22 mouse cellular contexts compared by ENCODE assay signal in genomic region chr15:80169484-80169883, GRCm38 (mm10). TPM values are rescaled to one million over a fixed set of nuclear protein-coding genes. Genes with fewer than 3 reads are reported as not detected.
DNase-seq lines count a peak whose midpoint lies in the region; ATAC-seq and TF ChIP-seq lines count a peak whose summit lies in the region.
"Had no signal": no experiment of that assay in that cellular context is flagged by ENCODE, and none has a peak within 500 bp of the region (broad histone marks: within the 10 kb centered on the region; RNA-seq: fewer than 3 reads in every experiment).

No protein-coding gene starts in this region.

- peak; percentile 48 for DNase-seq in lung, postnatal 25 days (ENCODE audit: low spot score)
- DNase-seq in lung, postnatal 10 days, result no peak
- peak; percentile 54 for DNase-seq in ES-E14 (ENCODE audit: low read depth, low spot score)
- no peak for DNase-seq in layer of hippocampus, adult 11-12 months (ENCODE audit: low spot score)
- DNase-seq: adrenal gland, postnatal 10 days; gastrocnemius, postnatal 14 days; heart, adult 18-20 months; heart, postnatal 4 days; kidney, adult 18-20 months; liver, embryonic 13.5 days; right cerebral cortex, adult 18-20 months; thymus, adult 18-20 months; thymus, postnatal 4 days had no signal

- ATAC-seq in stomach, embryonic 16.5 days (ENCODE audit: insufficient read depth, low FRiP score), result peak; percentile 74
- ATAC-seq in liver, embryonic 12.5 days, result no peak
- ATAC-seq: CD4-positive, CD25-positive, alpha-beta regulatory T cell, adult 4 months; forebrain, embryonic 15.5 days; hindbrain, postnatal 0 days had no signal

- H3K4me3 ChIP-seq in C2C12 (ENCODE audit: insufficient read depth, poor library complexity, severe bottlenecking) (no peak overlapping the region), ES-E14 (ENCODE audit: insufficient read depth in 1 of 2, low read depth in 1 of 2, low read length in 2 of 2, poor library complexity in 1 of 2, severe bottlenecking in 1 of 2) (no peak overlapping the region)
- no peak overlapping the region for H3K4me3 ChIP-seq in stomach, embryonic 16.5 days (replicated peaks; ENCODE audit: low read length)
- H3K4me3 ChIP-seq in liver, embryonic 12.5 days, result no peak overlapping the region
- H3K4me3 ChIP-seq: embryonic facial prominence, embryonic 13.5 days; forebrain, embryonic 15.5 days; heart, embryonic 13.5 days; liver, embryonic 13.5 days had no signal

- in situ Hi-C loops in ES-E14 (cut with MboI; ENCODE audit: low sequenced_read_pairs in 2 of 2, unreplicated experiment in 2 of 2), result no loop called here

- H3K36me3 ChIP-seq in C2C12 (ENCODE audit: control insufficient read depth, insufficient read depth) (no peaks in the 10 kb centered on the region), ES-E14 (ENCODE audit: control insufficient read depth, insufficient read depth, low read length, poor library complexity, severe bottlenecking) (no peaks in the 10 kb centered on the region)
- H3K36me3 ChIP-seq in stomach, embryonic 16.5 days (ENCODE audit: control insufficient read depth, insufficient read depth, low read length), result no peaks in the 10 kb centered on the region
- no peaks in the 10 kb centered on the region for H3K36me3 ChIP-seq in liver, embryonic 12.5 days
- H3K36me3 ChIP-seq: embryonic facial prominence, embryonic 13.5 days; forebrain, embryonic 15.5 days; heart, embryonic 13.5 days; liver, embryonic 13.5 days had no signal

- no peaks in the 10 kb centered on the region for H3K27me3 ChIP-seq in C2C12 (ENCODE audit: control insufficient read depth, insufficient read depth, insufficient read length)
- H3K27me3 ChIP-seq in stomach, embryonic 16.5 days (ENCODE audit: control insufficient read depth, insufficient read depth, low read length), result no peaks in the 10 kb centered on the region
- H3K27me3 ChIP-seq in liver, embryonic 12.5 days (replicated peaks), result peaks cover 76% of the 10 kb centered on the region
- H3K27me3 ChIP-seq: embryonic facial prominence, embryonic 13.5 days; forebrain, embryonic 15.5 days had no signal

- H3K79me3 ChIP-seq in C2C12 (ENCODE audit: low read depth), result no peaks in the 10 kb centered on the region

- H3ac ChIP-seq in C2C12 (ENCODE audit: control insufficient read depth, insufficient read length, low read depth), result no peak overlapping the region

- 77% methylated on average over 1 of the region's 1 CpGs for WGBS in stomach, embryonic 16.5 days
- WGBS in liver, embryonic 12.5 days (ENCODE audit: insufficient replicate concordance), result 93% methylated on average over 1 of the region's 1 CpGs

- no peak overlapping the region for H3K4me2 ChIP-seq in stomach, embryonic 16.5 days (ENCODE audit: low read depth, low read length)
- H3K4me2 ChIP-seq in liver, embryonic 12.5 days, result no peak overlapping the region
- H3K4me2 ChIP-seq: embryonic facial prominence, embryonic 13.5 days; forebrain, embryonic 15.5 days; heart, embryonic 13.5 days; liver, embryonic 13.5 days had no signal

- H3K4me1 ChIP-seq in ES-E14 (ENCODE audit: control insufficient read depth in 2 of 2, insufficient read depth in 2 of 2, low read length in 2 of 2, poor library complexity in 1 of 2), result peaks cover 27 to 36% of the 10 kb centered on the region in 2 experiments
- H3K4me1 ChIP-seq in stomach, embryonic 16.5 days (ENCODE audit: control insufficient read depth, insufficient read depth, low read length), result peaks cover 25% of the 10 kb centered on the region
- peaks cover 29% of the 10 kb centered on the region for H3K4me1 ChIP-seq in liver, embryonic 12.5 days

- peak overlapping the region; percentile 18; the same call in 1 of the 2 replicates for H3K27ac ChIP-seq in ES-E14 (ENCODE audit: insufficient read depth, low read depth, low read length, poor library complexity, severe bottlenecking)
- peak overlapping the region; percentile 84 for H3K27ac ChIP-seq in stomach, embryonic 16.5 days (ENCODE audit: low read length)
- H3K27ac ChIP-seq in liver, embryonic 12.5 days, result no peak overlapping the region
- H3K27ac ChIP-seq: embryonic facial prominence, embryonic 13.5 days; forebrain, embryonic 15.5 days; heart, embryonic 13.5 days; hindbrain, postnatal 0 days; kidney, postnatal 0 days; liver, embryonic 13.5 days had no signal

- peaks cover 9% of the 10 kb centered on the region for H3K79me2 ChIP-seq in C2C12 (ENCODE audit: control insufficient read depth, insufficient read depth)

- TF ChIP-seq CTCF in C2C12 (IDR thresholded peaks at IDR 0.05; ENCODE audit: control insufficient read depth, insufficient read depth, insufficient read length), result no peak

- H3K9me3 ChIP-seq in ES-E14 (ENCODE audit: control insufficient read depth, insufficient read depth, low read depth, low read length), result no peaks in the 10 kb centered on the region
- no peaks in the 10 kb centered on the region for H3K9me3 ChIP-seq in stomach, embryonic 16.5 days (replicated peaks; ENCODE audit: control insufficient read depth, low read length)
- no peaks in the 10 kb centered on the region for H3K9me3 ChIP-seq in liver, embryonic 12.5 days (replicated peaks)
- H3K9me3 ChIP-seq: embryonic facial prominence, embryonic 13.5 days; forebrain, embryonic 15.5 days; heart, embryonic 13.5 days; liver, embryonic 13.5 days had no signal

- no peak overlapping the region for H3K9ac ChIP-seq in ES-E14 (ENCODE audit: insufficient read depth, low read depth, low read length, poor library complexity, severe bottlenecking)
- no peak overlapping the region for H3K9ac ChIP-seq in stomach, embryonic 16.5 days (ENCODE audit: low read length)
- no peak overlapping the region for H3K9ac ChIP-seq in liver, embryonic 12.5 days
- H3K9ac ChIP-seq: embryonic facial prominence, embryonic 13.5 days; forebrain, embryonic 15.5 days; heart, embryonic 13.5 days; liver, embryonic 13.5 days had no signal

TF ChIP-seq in C2C12, 6 proteins besides CTCF, POLR2A, EP300 and RAD21:
- peak; percentile 5 for TF ChIP-seq USF1 (IDR thresholded peaks at IDR 0.05; ENCODE audit: low read depth)
- peak; percentile 88 for TF ChIP-seq MAX (IDR thresholded peaks at IDR 0.05)
- TF ChIP-seq CEBPB (IDR thresholded peaks at IDR 0.05; ENCODE audit: low read depth), result no peak
TF ChIP-seq in C2C12: peak in this region for 2.

TF ChIP-seq in ES-E14, 5 proteins besides CTCF, POLR2A, EP300 and RAD21:
- TF ChIP-seq CHD2 (IDR thresholded peaks at IDR 0.05; ENCODE audit: low read depth, low read length) (no peak), MAFK (IDR thresholded peaks at IDR 0.05; ENCODE audit: insufficient read depth, low read depth, low read length) (no peak), ZNF384 (IDR thresholded peaks at IDR 0.05; ENCODE audit: low read depth, low read length) (no peak), ZC3H11A (IDR thresholded peaks at IDR 0.05; ENCODE audit: borderline replicate concordance, low read depth, low read length) (no peak), HCFC1 (IDR thresholded peaks at IDR 0.05; ENCODE audit: borderline replicate concordance, insufficient read depth, low read length) (no peak)

RNA-seq across cellular contexts. Expression of gene Mgat3, which starts 4.0 kb away (rescaled TPM):
- polyA plus RNA-seq in C2C12 (2012; fragmentation: generic; extraction: Trizol), result 19.2 TPM
- 7.9 and 8.5 TPM in 2 replicates for total RNA-seq in ES-E14 (2012; rRNA removed)
- polyA plus RNA-seq in stomach, embryonic 16.5 days (2015; fragmentation: Nextera tagmentation; extraction: Ambion mirVana), result 8.7 and 10.5 TPM in 2 replicates
- polyA plus RNA-seq in liver, embryonic 12.5 days (2016; fragmentation: Nextera tagmentation; extraction: Ambion mirVana), result 0.96 and 1.2 TPM in 2 replicates

RNA-seq across cellular contexts. Expression of gene Tab1, which starts 36.6 kb away (rescaled TPM):
- polyA plus RNA-seq in C2C12 (2012; fragmentation: generic; extraction: Trizol), result 30.2 TPM
- total RNA-seq in ES-E14 (2012; rRNA removed), result 16.6 and 24.3 TPM in 2 replicates
- polyA plus RNA-seq in stomach, embryonic 16.5 days (2015; fragmentation: Nextera tagmentation; extraction: Ambion mirVana), result 29.3 and 35.6 TPM in 2 replicates
- polyA plus RNA-seq in liver, embryonic 12.5 days (2016; fragmentation: Nextera tagmentation; extraction: Ambion mirVana), result 18.5 and 18.9 TPM in 2 replicates

Comparison
In these comparisons a context has a peak if more than half of its experiments do, and no peak if none do; other contexts are left out.
1. DNase-seq: peak in lung, postnatal 25 days (single experiment) and ES-E14 (single experiment); none in lung, postnatal 10 days (single experiment) and layer of hippocampus, adult 11-12 months (single experiment).